Mouse (Mus musculus) thymus, postnatal 4 days (tissue): Measurements from ENCODE around the gene Ldlrap1.
A peak's percentile ranks its signal among the peaks of the same experiment; 100 is the strongest.
"Not testable (repeated sequence)": the region's sequence is repeated elsewhere in the genome, so short reads cannot be mapped to it uniquely, and the experiment has no call there.

Experiments used
- DNase-seq: peaks from one replicate; pipeline ENCODE4 v3.0.0; 2021

The Ldlrap1 gene

DNA sequence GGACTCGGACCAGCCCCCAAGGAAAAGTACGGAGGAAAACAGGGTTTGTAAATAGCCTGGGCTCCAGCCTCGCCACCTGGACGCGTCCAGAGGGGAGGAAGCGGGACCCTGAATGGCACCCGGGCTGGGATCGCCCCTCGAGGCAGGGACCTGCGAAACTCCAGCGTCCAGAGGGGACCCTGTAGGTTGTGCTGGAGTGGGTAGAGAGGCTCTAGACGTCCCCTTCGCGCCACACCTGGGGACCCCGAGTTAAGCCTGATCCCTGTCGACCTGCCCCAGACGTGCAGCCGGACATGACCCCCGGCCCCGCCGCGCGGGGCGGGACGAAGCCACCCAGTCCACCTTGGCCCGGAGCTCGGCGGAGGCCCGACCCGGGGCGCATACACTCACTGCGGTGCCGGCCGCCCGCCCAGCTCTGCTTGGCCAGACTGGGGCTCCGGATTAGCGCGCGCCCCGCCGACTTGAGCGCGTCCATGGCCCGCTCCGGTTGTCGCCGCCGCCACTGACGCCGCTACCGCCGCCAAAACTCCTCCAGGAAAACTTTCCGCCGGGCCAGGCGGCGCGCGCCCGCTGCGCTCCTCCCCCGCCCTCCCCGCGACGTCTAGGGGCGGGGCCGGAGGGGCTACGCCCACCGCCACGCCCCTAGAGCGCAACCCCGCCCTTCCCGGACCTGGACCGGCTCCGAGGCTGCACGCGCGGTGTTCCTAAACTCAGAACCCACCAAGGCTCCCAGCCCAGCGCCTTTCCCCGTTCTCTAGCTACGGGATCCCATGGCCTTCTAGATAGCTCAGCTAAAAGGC is at the start of gene Ldlrap1:
Gene Ldlrap1 (minus strand): TSS at position 599 of the 800 bp plus-strand sequence.
- peak; percentile 86 for DNase-seq

DNA sequence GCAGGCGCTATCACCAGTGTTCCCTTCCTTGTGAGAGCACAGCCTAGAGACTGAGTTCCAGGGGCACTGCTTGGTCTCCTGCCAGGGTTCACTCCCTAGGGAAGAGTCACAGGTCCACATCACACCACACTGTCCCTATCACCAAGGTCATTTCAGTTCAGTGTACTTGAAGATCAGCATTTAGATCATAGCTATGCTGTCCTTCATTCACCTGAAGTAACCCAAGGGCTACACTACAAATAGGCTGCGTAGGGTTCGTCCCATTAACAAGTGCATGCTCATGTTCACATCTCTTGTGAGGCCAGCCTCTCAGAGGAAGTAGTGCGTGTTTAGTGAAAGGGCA is 46.4 kb upstream of the Ldlrap1 start:
- DNase-seq = no peak

- no peak for DNase-seq
Observed at GRCm38 (mm10) chr4:134813406-134814228, 45.8 kb upstream of the Ldlrap1 start.

- DNase-seq = no peak
Observed at GRCm38 (mm10) chr4:134804765-134805164, 36.9 kb upstream of the Ldlrap1 start.

- no peak for DNase-seq
Observed at GRCm38 (mm10) chr4:134802765-134803164, 34.9 kb upstream of the Ldlrap1 start.

DNA sequence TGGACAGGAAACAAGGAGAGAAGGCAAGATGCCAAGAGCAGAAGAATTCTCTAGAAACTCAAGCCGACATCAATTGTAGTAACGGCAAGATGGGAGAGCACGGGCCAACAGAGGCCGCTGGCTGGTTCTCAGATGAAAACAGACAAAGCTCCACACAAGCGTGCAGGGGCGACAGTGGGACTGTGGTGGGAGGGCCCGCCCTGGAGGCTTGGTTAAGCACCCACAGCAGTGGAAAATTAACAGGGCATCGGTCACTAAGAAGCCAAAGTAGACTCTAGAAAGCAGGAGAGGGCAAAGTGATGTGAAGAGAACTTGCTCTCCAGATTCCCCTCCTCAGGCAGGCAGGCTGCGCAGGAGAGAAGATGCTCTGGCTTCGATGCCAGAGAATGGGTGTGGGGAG is 34.3 kb upstream of the Ldlrap1 start:
- no peak for DNase-seq

DNA sequence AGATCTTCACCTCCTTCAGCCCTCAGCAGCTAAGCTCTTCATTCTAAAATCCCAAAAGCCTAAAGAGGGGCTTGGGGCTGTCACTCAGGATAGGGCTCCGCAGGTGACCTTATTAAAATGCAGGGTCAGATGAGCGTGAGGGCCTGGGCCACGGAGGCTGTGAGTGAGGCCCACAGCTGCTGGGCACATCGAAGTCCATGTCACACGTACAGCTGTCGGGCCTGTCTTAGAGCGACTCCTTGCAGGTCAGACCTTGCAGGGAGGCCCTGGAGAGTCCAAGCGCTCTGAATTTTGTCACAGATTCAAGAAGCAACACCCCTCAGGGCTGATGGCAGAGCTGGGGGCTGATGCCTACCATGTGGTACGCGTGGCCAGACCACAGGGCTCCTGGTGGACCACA is 32.9 kb upstream of the Ldlrap1 start:
- no peak for DNase-seq

DNA sequence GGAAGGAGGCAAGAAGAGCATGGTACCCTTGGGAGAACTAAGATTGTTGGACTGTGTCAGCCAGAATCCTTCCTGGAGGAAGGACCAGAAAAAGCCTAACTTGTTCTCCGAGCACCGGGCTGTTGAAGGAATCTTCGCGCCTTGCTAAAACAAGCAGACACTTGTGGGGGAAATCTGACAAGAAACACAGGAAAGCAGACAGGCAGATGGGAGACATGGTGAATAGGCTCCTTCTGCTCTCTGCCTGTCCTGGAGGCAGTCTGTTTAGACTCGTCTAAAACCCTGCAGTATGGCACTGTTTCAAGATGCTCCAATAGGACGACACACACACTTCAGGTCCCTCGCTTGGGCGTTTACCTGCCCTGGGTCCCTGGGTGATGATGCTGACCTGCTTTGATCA is 32.3 kb upstream of the Ldlrap1 start:
- DNase-seq = no peak

DNA sequence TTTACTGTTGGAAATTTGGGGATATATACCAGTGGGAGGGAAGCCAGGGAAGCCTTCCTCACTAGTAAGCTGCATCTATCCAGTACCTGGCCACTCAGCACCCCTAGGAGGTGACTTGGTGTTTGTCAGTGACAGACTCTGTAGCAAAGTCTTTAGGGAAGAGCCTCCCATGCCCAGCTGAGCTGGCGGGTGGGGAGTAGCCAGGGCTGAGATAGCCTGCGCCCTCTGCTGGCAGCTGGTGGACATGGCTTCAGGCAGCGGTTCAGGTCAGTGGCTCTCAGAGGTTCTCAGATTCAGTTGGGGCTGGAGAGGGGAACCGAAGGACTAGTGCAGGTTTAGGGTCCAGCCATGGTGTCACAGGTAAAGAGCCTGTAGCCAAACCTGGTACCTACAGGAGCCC is 31.4 kb upstream of the Ldlrap1 start:
- peak; percentile 84 for DNase-seq

GRCm38 (mm10) chr4:134798861-134799260 is 31.0 kb upstream of the Ldlrap1 start:
- DNase-seq = no peak

GRCm38 (mm10) chr4:134797621-134798020 is 29.8 kb upstream of the Ldlrap1 start:
- DNase-seq = no peak

DNA sequence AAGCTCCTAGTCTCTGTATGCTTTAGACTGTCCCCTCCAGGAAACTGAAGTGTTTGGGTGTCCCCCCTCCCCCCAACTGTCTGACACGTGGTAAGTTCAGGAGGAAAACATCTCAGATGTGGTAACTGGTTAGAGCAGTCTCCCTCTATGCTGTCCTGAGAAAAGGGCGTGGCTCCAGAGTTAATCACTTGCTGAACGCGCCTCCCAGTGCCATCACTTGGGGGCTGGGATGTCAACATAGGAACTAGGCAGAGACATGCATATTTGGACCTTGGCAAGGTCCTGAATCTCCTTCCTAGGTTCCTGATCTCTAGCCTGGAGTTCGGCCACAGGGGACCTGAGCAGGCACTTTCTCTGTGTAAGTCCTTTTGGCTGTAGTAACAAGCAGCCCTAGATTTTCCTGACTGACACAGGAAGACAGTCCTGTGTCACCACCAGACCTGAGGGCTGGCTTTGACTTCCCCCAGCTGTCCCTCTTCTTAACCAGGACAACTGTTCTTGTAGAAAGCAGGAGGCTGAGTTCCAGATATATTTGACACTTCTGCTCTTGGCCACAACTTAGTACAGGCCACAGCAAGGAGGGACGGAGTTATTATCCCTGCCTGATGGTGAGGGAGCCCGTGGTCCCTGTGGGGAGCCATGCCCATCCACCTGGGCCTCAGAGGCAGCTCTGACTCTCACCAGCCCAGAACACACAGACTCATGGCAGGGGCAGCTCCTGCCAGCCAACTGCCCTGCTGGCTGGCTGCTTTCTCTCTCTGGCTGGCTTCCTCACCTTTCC is 28.9 kb upstream of the Ldlrap1 start:
- DNase-seq = peak; percentile 59

GRCm38 (mm10) chr4:134795819-134796485 is 28.1 kb upstream of the Ldlrap1 start:
- peak; percentile 47 for DNase-seq

GRCm38 (mm10) chr4:134794959-134795358 is 27.1 kb upstream of the Ldlrap1 start:
- DNase-seq = not testable (repeated sequence)

DNA sequence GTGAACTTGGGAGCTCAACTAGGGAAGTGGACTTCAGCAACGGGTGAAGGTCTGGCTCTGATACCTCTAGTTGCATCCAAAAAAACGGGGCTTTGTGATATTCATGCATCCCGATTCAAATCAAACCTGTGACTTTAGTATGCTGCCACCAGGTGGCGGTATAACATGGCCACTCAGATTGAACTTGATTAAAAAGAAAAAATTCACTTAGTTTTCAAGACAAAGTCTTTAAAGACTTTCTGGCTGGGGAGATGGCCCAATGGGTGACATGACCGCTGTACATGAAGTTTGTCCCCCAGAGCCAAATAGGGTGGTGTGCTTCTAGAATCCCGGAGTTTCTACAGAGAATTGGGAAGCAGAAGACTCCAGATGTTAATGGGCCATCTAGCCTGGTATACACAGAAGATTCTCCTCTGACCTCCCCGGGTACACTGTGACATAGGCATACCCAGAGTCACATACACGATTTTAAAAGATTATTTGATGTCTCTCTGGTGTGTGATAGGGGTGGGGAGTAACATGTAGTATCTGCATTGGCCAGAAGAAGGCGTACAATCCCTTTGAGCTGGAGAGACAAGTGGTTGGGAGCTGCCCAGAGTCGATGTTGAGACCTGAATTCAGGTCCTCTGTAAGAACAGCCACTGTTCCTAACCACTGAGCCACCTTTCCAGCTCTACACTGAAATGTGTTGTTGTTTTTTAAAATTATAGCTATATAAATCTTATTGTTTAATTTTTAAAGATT is 25.6 kb upstream of the Ldlrap1 start:
- DNase-seq = peak; percentile 81

DNA sequence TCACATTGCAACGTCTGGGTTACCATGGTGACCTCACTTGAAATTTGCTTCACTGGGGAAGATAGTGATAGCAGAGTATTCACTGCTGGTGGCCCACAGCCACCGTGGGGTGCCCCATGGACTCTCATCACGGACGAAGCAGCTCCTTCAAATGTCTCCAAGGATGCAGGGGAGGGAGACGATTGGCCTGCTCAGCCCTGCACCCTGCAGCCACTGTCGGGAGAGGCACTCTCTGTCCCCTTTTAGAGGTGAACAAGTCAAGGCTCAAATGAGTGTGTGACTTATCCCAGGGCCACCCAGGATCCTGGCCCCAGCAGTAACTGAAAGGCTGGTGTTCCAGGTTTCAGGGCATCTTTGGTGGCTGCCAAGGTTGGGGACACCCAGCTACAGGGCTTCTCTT is 23.9 kb upstream of the Ldlrap1 start:
- DNase-seq = no peak

- DNase-seq = peak; percentile 78
Observed at GRCm38 (mm10) chr4:134786946-134787345, 19.1 kb upstream of the Ldlrap1 start.

GRCm38 (mm10) chr4:134784701-134785100 is 16.9 kb upstream of the Ldlrap1 start:
- peak; percentile 71 for DNase-seq

- DNase-seq = no peak
Observed at GRCm38 (mm10) chr4:134779136-134779934, 11.5 kb upstream of the Ldlrap1 start.

- DNase-seq = no peak
Observed at GRCm38 (mm10) chr4:134776246-134776645, 8.4 kb upstream of the Ldlrap1 start.
